In the genomic region with DNA sequence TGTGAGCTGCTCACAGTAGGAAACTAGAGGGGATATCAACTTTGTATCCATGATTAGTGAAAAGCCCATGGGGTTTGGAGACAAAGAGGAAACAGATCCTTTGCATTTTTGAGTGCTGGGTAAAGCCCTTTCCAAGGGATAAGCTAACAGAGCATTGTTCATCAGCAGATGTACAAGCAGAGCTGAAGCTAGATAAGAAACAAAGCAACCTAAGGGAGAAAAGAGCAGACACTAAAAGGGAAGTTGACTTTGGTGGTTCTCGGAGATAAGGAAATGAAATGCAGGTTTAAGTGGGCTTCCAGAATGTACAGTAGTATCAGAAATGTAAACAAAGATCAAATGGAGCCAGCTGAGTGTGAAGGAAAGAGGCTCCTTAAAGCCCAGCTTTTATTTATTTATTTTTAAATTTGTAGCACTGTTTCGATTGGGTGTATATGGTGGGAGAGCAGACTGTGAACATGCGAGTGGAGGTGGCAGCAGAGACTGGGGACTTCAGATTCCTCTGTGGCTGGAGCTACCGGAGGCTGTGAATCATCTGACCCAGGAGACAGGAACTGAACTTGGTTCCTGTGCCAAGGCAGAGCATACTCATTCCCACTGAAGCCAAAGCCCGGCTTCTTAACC, we compare ENCODE assay signal across 15 mouse cellular contexts.
DNase-seq lines count a peak whose midpoint lies in the region; ATAC-seq lines count a peak whose summit lies in the region.
"Had no signal": no experiment of that assay in that cellular context is flagged by ENCODE, and none has a peak within 500 bp of the region (broad histone marks: within the 10 kb centered on the region; RNA-seq: fewer than 3 reads in every experiment).

No protein-coding gene starts in this region.

- no peaks in the 10 kb centered on the region for H3K27me3 ChIP-seq in heart, embryonic 14.5 days (ENCODE audit: control insufficient read depth, insufficient read depth, low read length)
- no peaks in the 10 kb centered on the region for H3K27me3 ChIP-seq in midbrain, embryonic 10.5 days (ENCODE audit: low read depth, poor library complexity, severe bottlenecking)
- H3K27me3 ChIP-seq in midbrain, embryonic 15.5 days (replicated peaks): no peaks in the 10 kb centered on the region
- H3K27me3 ChIP-seq in hindbrain, embryonic 13.5 days: no peaks in the 10 kb centered on the region
- H3K27me3 ChIP-seq: CH12.LX; embryonic facial prominence, embryonic 15.5 days; neural tube, embryonic 12.5 days had no signal

- 15% methylated on average over 5 of the region's 5 CpGs for WGBS in heart, embryonic 14.5 days
- 60% methylated on average over 5 of the region's 5 CpGs for WGBS in midbrain, embryonic 10.5 days
- WGBS in midbrain, embryonic 15.5 days: 52% methylated on average over 5 of the region's 5 CpGs
- WGBS in hindbrain, embryonic 13.5 days: 74% methylated on average over 5 of the region's 5 CpGs

- no peak overlapping the region for H3K9ac ChIP-seq in heart, embryonic 14.5 days (ENCODE audit: low read length)
- H3K9ac ChIP-seq in midbrain, embryonic 15.5 days: no peak overlapping the region
- H3K9ac ChIP-seq in hindbrain, embryonic 13.5 days: no peak overlapping the region
- H3K9ac ChIP-seq: embryonic facial prominence, embryonic 15.5 days; neural tube, embryonic 12.5 days had no signal

- intact Hi-C loops in heart, postnatal 14 days (cut with DNase I): no loop called here

- no peak overlapping the region for H3K4me3 ChIP-seq in heart, embryonic 14.5 days (ENCODE audit: control insufficient read depth in 1 of 2, insufficient read depth in 1 of 2, low read depth in 1 of 2, low read length in 2 of 2)
- H3K4me3 ChIP-seq in midbrain, embryonic 10.5 days: no peak overlapping the region
- H3K4me3 ChIP-seq in midbrain, embryonic 15.5 days: no peak overlapping the region
- no peak overlapping the region for H3K4me3 ChIP-seq in hindbrain, embryonic 13.5 days
- H3K4me3 ChIP-seq: embryonic facial prominence, embryonic 15.5 days; neural tube, embryonic 12.5 days had no signal

- peak overlapping the region in 1 of 2 experiments; percentile 20; a peak in 3 of 4 replicates for H3K27ac ChIP-seq in heart, embryonic 14.5 days (replicated peaks in 1 of 2; ENCODE audit: control insufficient read depth in 1 of 2, insufficient read depth in 1 of 2, low read depth in 2 of 2, low read length in 2 of 2)
- H3K27ac ChIP-seq in midbrain, embryonic 10.5 days (replicated peaks): 0 out of 2 replicates have a peak overlapping the region, but pooled peaks have one; percentile 28
- no peak overlapping the region for H3K27ac ChIP-seq in midbrain, embryonic 15.5 days
- H3K27ac ChIP-seq in hindbrain, embryonic 13.5 days: no peak overlapping the region
- H3K27ac ChIP-seq: embryonic facial prominence, embryonic 15.5 days; macrophage; neural tube, embryonic 12.5 days had no signal

- H3K4me2 ChIP-seq in heart, embryonic 14.5 days (ENCODE audit: low read length): no peak overlapping the region
- H3K4me2 ChIP-seq in midbrain, embryonic 15.5 days: no peak overlapping the region
- no peak overlapping the region for H3K4me2 ChIP-seq in hindbrain, embryonic 13.5 days
- H3K4me2 ChIP-seq: embryonic facial prominence, embryonic 15.5 days; neural tube, embryonic 12.5 days had no signal

- no peaks in the 10 kb centered on the region for H3K36me3 ChIP-seq in heart, embryonic 14.5 days (ENCODE audit: control insufficient read depth, insufficient read depth, low read length)
- H3K36me3 ChIP-seq in midbrain, embryonic 10.5 days: no peaks in the 10 kb centered on the region
- H3K36me3 ChIP-seq in midbrain, embryonic 15.5 days (replicated peaks): no peaks in the 10 kb centered on the region
- H3K36me3 ChIP-seq in hindbrain, embryonic 13.5 days: no peaks in the 10 kb centered on the region
- H3K36me3 ChIP-seq: embryonic facial prominence, embryonic 15.5 days; neural tube, embryonic 12.5 days had no signal

- H3K9me3 ChIP-seq in heart, embryonic 14.5 days (ENCODE audit: control insufficient read depth, low read length): no peaks in the 10 kb centered on the region
- H3K9me3 ChIP-seq in midbrain, embryonic 10.5 days (replicated peaks): no peaks in the 10 kb centered on the region
- H3K9me3 ChIP-seq in midbrain, embryonic 15.5 days: no peaks in the 10 kb centered on the region
- H3K9me3 ChIP-seq in hindbrain, embryonic 13.5 days: no peaks in the 10 kb centered on the region
- H3K9me3 ChIP-seq: embryonic facial prominence, embryonic 15.5 days; neural tube, embryonic 12.5 days had no signal

- peak; percentile 78 for ATAC-seq in heart, embryonic 14.5 days (ENCODE audit: insufficient number of reproducible peaks, insufficient read depth, low FRiP score, low read depth)
- no peak for ATAC-seq in midbrain, embryonic 15.5 days (replicated peaks)
- peak; percentile 78 for ATAC-seq in megakaryocyte-erythroid progenitor cell, adult 5-6 weeks (replicated peaks; ENCODE audit: low FRiP score, low TSS enrichment, poor library complexity, severe bottlenecking)
- ATAC-seq in erythroid progenitor cell, adult 5-6 weeks (replicated peaks; ENCODE audit: low FRiP score, poor library complexity, severe bottlenecking): no peak
- ATAC-seq in hindbrain, embryonic 13.5 days (ENCODE audit: low FRiP score): no peak
- ATAC-seq: forebrain, embryonic 16.5 days had no signal

- H3K4me1 ChIP-seq in heart, embryonic 14.5 days (ENCODE audit: control insufficient read depth in 2 of 2, insufficient read depth in 2 of 2, low read length in 2 of 2): peaks cover 0 to 5% of the 10 kb centered on the region in 2 experiments; a peak in 2 of 4 replicates
- peaks cover 9% of the 10 kb centered on the region; the same call in 1 of the 2 replicates for H3K4me1 ChIP-seq in midbrain, embryonic 10.5 days
- H3K4me1 ChIP-seq in midbrain, embryonic 15.5 days: no peaks in the 10 kb centered on the region
- no peaks in the 10 kb centered on the region for H3K4me1 ChIP-seq in hindbrain, embryonic 13.5 days (replicated peaks)
- H3K4me1 ChIP-seq: embryonic facial prominence, embryonic 15.5 days; neural tube, embryonic 12.5 days had no signal

- DNase-seq in heart, postnatal 14 days: no peak
- DNase-seq in midbrain, embryonic 10.5 days (ENCODE audit: low spot score): no peak
- DNase-seq in fibroblast of lung, adult 2 months (ENCODE audit: low read depth): peak; percentile 20
- DNase-seq: cerebellum, adult 8-10 months; left cerebral cortex, postnatal 4 days had no signal

Comparison
In these comparisons a context has a peak if more than half of its experiments do, and no peak if none do; other contexts are left out.
1. ATAC-seq: peak in heart, embryonic 14.5 days (single experiment) and megakaryocyte-erythroid progenitor cell, adult 5-6 weeks (single experiment); none in midbrain, embryonic 15.5 days (single experiment), erythroid progenitor cell, adult 5-6 weeks (single experiment) and hindbrain, embryonic 13.5 days (single experiment).